Mouse (Mus musculus) hindbrain, embryonic 13.5 days (tissue): Measurements from ENCODE around the gene Tspan18. TPM values are rescaled to one million over a fixed set of nuclear protein-coding genes. Genes with fewer than 3 reads are reported as not detected.

ENCODE experiments used
- ATAC-seq: fragments of 200-750 bp; cut with Nextera tagmentation; 2 replicates; pipeline ENCODE4 v1.8.0; 2017; ENCODE audit warnings: moderate TSS enrichment; ENCODE audit not compliant: low FRiP score
- H3K27ac ChIP-seq: fragments of 300-500 bp; sonication (generic); 2 replicates; pipeline ENCODE4 v1.5.1; 2015; ENCODE audit warnings: inconsistent platforms, mild to moderate bottlenecking, moderate library complexity
- H3K27me3 ChIP-seq: fragments of 300-500 bp; sonication (generic); 2 replicates; pipeline ENCODE4 v1.6.1; 2015; ENCODE audit warnings: mild to moderate bottlenecking, inconsistent platforms
- H3K36me3 ChIP-seq: fragments of 300-500 bp; sonication (generic); 2 replicates; pipeline ENCODE4 v1.6.1; 2015; ENCODE audit warnings: mild to moderate bottlenecking, inconsistent platforms
- H3K4me1 ChIP-seq: fragments of 300-500 bp; sonication (generic); replicated peaks from 2 replicates; pipeline ENCODE4 v1.6.1; 2015; ENCODE audit warnings: inconsistent platforms
- H3K4me2 ChIP-seq: fragments of 300-500 bp; sonication (generic); 2 replicates; pipeline ENCODE4 v1.6.1; 2015; ENCODE audit warnings: inconsistent platforms, mild to moderate bottlenecking, moderate library complexity
- H3K4me3 ChIP-seq: fragments of 300-500 bp; sonication (generic); 2 replicates; pipeline ENCODE4 v1.5.1; 2015; ENCODE audit warnings: mild to moderate bottlenecking, inconsistent platforms
- H3K9ac ChIP-seq: fragments of 300-500 bp; sonication (generic); 2 replicates; pipeline ENCODE4 v1.6.1; 2015; ENCODE audit warnings: mild to moderate bottlenecking, inconsistent platforms
- H3K9me3 ChIP-seq: fragments of 300-500 bp; sonication (generic); 2 replicates; pipeline ENCODE4 v1.6.1; 2016; ENCODE audit warnings: inconsistent platforms
- WGBS: fragments of 180-500 bp; shearing (Covaris S2); methylation state at CpG from one replicate; pipeline ENCODE4 v1.1.7; 2015; 5-methylcytosine and 5-hydroxymethylcytosine counted together
- polyA plus RNA-seq: library from polyadenylated mRNA; unstranded; fragments of >200 nt; fragmentation: Nextera tagmentation; extraction: Ambion mirVana; gene quantifications from 2 replicates; pipeline ENCODE4 v1.2.1, GENCODE M21; 2015

The Tspan18 gene
- polyA plus RNA-seq, 1 experiment from 2014 or later: 32.5 TPM

- no peaks in the 10 kb centered on the region for H3K9me3 ChIP-seq
- H3K4me3 ChIP-seq: no peak overlapping the region
- H3K4me1 ChIP-seq: peaks cover 60% of the 10 kb centered on the region
- WGBS: 47% methylated on average over 5 of the region's 5 CpGs
- no peak for ATAC-seq
- H3K27ac ChIP-seq: no peak overlapping the region
- H3K4me2 ChIP-seq: no peak overlapping the region
- H3K27me3 ChIP-seq: no peaks in the 10 kb centered on the region
- no peaks in the 10 kb centered on the region for H3K36me3 ChIP-seq
- no peak overlapping the region for H3K9ac ChIP-seq
These were observed 161.8 kb downstream of the Tspan18 start for GRCm38 (mm10) chr2:93172460-93172859.

DNA sequence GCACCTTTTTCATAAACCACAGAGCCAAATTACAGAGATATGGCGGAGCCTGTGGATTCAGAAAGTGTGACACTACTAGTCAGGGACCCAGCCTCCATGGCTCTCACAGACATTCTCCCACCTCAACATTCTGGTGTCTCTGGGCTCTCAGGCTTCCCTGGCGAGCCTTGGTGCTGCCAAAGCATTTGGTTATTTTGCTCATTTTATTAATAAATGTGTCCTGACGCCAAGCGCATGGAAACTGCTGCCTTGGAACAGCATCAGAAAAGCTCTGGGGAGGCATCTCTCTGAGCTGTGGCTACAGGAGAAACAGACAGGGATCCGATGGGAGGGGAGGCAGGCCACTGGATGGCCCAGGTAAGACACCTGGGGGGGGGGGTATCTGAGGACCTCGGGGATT, 162.4 kb downstream of the Tspan18 start:
- no peaks in the 10 kb centered on the region for H3K36me3 ChIP-seq
- WGBS: 79% methylated on average over 6 of the region's 6 CpGs
- no peak overlapping the region for H3K4me3 ChIP-seq
- ATAC-seq: no peak
- no peaks in the 10 kb centered on the region for H3K27me3 ChIP-seq
- no peak overlapping the region for H3K4me2 ChIP-seq
- H3K27ac ChIP-seq: no peak overlapping the region
- peaks cover 58% of the 10 kb centered on the region for H3K4me1 ChIP-seq
- H3K9ac ChIP-seq: no peak overlapping the region
- H3K9me3 ChIP-seq: no peaks in the 10 kb centered on the region

DNA sequence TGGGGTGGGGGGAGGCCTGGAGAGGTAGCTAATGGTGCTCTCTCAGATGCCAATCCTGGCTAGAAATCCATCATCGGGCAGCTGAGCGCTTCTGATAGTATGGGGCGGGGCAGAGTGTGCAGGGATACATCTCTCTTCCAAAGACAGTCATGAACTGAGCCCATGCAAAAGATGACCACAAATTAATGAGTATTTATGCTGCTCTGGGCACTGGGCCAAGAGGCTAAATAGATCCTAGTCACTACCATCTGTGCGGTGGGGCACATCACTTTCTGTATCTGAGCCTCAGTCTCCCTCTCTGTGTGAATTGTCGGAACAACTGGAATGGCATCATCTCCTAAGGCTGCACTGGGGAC, 163.5 kb downstream of the Tspan18 start:
- no peak overlapping the region for H3K4me2 ChIP-seq
- H3K27me3 ChIP-seq: no peaks in the 10 kb centered on the region
- H3K4me1 ChIP-seq: peaks cover 58% of the 10 kb centered on the region
- ATAC-seq: no peak
- no peak overlapping the region for H3K9ac ChIP-seq
- H3K4me3 ChIP-seq: no peak overlapping the region
- no peaks in the 10 kb centered on the region for H3K9me3 ChIP-seq
- peak overlapping the region; percentile 73 for H3K27ac ChIP-seq
- 41% methylated on average over 5 of the region's 5 CpGs for WGBS
- no peaks in the 10 kb centered on the region for H3K36me3 ChIP-seq

- no peak for ATAC-seq
- H3K27me3 ChIP-seq: no peaks in the 10 kb centered on the region
- no peak overlapping the region for H3K4me3 ChIP-seq
- WGBS: 76% methylated on average over 19 of the region's 19 CpGs
- no peak overlapping the region for H3K9ac ChIP-seq
- H3K36me3 ChIP-seq: no peaks in the 10 kb centered on the region
- peak overlapping the region; percentile 73 for H3K27ac ChIP-seq
- H3K4me2 ChIP-seq: no peak overlapping the region
- peaks cover 55% of the 10 kb centered on the region for H3K4me1 ChIP-seq
- H3K9me3 ChIP-seq: no peaks in the 10 kb centered on the region
These were observed 164.0 kb downstream of the Tspan18 start for GRCm38 (mm10) chr2:93170156-93170844.

DNA sequence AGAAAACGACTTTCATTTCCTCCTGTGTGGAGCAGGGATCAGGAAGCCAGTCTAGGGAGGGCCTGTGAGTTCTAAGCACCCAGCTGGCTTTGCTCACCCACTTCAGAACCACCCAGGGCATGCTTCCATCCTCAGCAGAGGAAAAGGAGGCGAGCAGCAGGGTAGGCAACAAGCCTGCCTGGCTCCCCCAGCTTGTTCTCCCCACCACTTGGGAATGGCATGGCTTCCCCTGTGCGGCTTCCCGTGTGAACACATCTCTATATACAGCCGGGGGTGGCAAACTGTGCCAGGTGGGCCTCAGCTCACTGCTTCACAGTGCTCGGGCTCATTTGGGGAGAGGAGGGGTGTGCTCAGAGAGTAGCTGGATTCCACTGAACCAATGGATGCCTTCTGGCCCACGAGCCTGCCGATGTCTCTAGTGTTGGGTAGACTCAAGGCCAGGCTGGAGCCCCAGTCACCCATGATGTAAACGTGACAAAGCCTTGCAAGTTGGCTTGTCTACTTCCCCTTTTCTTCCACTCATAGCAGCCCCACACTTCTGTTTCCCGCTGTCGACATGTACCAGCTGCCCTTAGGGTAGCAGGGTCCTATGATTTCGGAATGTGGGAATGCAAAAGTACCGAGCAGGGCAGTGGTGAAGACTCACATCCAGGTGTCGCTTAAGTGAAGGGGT, 167.4 kb downstream of the Tspan18 start:
- Histone ChIP-seq H3K4me3 (no peak overlapping the region), H3K27me3 (no peaks in the 10 kb centered on the region), H3K4me1 (peaks cover 46% of the 10 kb centered on the region), H3K27ac (peak overlapping the region; percentile 70), H3K9ac (no peak overlapping the region), H3K9me3 (no peaks in the 10 kb centered on the region), H3K36me3 (no peaks in the 10 kb centered on the region), H3K4me2 (no peak overlapping the region)
- ATAC-seq: no peak
- 84% methylated on average over 14 of the region's 14 CpGs for WGBS

DNA sequence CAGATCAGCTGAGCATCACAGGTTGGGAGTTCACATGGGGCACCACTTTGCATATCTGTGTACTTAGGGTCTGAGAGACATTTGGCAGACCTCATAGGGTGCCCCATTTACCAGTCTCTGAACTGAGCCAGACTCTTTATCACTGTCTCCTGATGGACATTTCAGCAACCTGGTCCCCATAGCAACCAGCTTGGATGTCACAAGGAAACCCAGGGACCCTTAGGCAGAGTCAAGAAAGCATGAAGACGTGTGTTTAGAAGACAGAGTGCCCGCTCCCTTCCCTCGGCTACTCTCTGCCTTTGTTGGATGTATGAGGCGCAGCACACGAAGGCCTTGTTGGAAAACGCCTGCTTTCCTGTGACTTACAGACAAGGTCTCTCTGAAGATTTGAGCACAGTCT, 168.0 kb downstream of the Tspan18 start:
- Histone ChIP-seq H3K36me3 (no peaks in the 10 kb centered on the region), H3K27me3 (no peaks in the 10 kb centered on the region), H3K9ac (no peak overlapping the region), H3K9me3 (no peaks in the 10 kb centered on the region), H3K4me3 (no peak overlapping the region), H3K27ac (peak overlapping the region; percentile 70; the same call in 1 of the 2 replicates), H3K4me1 (peaks cover 40% of the 10 kb centered on the region), H3K4me2 (no peak overlapping the region)
- no peak for ATAC-seq
- 64% methylated on average over 6 of the region's 6 CpGs for WGBS

GRCm38 (mm10) chr2:93163750-93164335, 170.5 kb downstream of the Tspan18 start:
- peaks cover 39% of the 10 kb centered on the region for H3K4me1 ChIP-seq
- H3K36me3 ChIP-seq: no peaks in the 10 kb centered on the region
- H3K9ac ChIP-seq: no peak overlapping the region
- WGBS: 82% methylated on average over 6 of the region's 6 CpGs
- no peaks in the 10 kb centered on the region for H3K9me3 ChIP-seq
- no peak overlapping the region for H3K4me3 ChIP-seq
- H3K27me3 ChIP-seq: no peaks in the 10 kb centered on the region
- no peak overlapping the region for H3K27ac ChIP-seq
- H3K4me2 ChIP-seq: no peak overlapping the region
- no peak for ATAC-seq

DNA sequence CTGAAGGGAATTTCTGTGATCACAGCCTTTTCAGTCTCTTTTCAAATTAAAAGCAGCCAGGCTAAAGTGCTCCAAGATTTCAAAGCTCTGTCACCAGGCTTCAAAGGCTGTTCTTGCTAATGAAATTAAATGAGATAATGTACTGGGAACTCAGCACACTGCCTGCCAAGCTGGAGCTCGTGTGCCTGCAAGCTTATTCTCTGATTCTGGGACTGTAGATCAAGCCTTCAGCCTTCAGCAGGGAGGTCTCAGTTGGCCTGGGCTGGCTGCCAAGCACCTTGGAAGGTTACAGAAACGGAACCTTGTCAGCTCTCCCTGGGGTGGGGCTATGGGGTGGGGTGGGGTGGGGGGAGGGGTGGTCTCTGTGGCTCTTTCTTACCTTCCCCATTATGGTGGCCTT, 171.0 kb downstream of the Tspan18 start:
- Histone ChIP-seq H3K27me3 (no peaks in the 10 kb centered on the region), H3K4me3 (no peak overlapping the region), H3K27ac (no peak overlapping the region), H3K9ac (no peak overlapping the region), H3K4me1 (peaks cover 39% of the 10 kb centered on the region), H3K9me3 (no peaks in the 10 kb centered on the region), H3K36me3 (no peaks in the 10 kb centered on the region), H3K4me2 (no peak overlapping the region)
- no peak for ATAC-seq
- 28% methylated on average over 2 of the region's 2 CpGs for WGBS

GRCm38 (mm10) chr2:93162791-93163190, 171.5 kb downstream of the Tspan18 start:
- Histone ChIP-seq H3K9ac (no peak overlapping the region), H3K4me2 (no peak overlapping the region), H3K27me3 (no peaks in the 10 kb centered on the region), H3K36me3 (no peaks in the 10 kb centered on the region), H3K4me1 (peaks cover 39% of the 10 kb centered on the region), H3K9me3 (no peaks in the 10 kb centered on the region), H3K4me3 (no peak overlapping the region), H3K27ac (no peak overlapping the region)
- no peak for ATAC-seq
- WGBS: 82% methylated on average over 4 of the region's 4 CpGs

GRCm38 (mm10) chr2:93161914-93162664, 172.2 kb downstream of the Tspan18 start:
- Histone ChIP-seq H3K4me2 (no peak overlapping the region), H3K4me3 (no peak overlapping the region), H3K9ac (no peak overlapping the region), H3K36me3 (no peaks in the 10 kb centered on the region), H3K9me3 (no peaks in the 10 kb centered on the region), H3K27me3 (no peaks in the 10 kb centered on the region), H3K27ac (no peak overlapping the region), H3K4me1 (peaks cover 37% of the 10 kb centered on the region)
- WGBS: 85% methylated on average over 7 of the region's 7 CpGs
- ATAC-seq: no peak

DNA sequence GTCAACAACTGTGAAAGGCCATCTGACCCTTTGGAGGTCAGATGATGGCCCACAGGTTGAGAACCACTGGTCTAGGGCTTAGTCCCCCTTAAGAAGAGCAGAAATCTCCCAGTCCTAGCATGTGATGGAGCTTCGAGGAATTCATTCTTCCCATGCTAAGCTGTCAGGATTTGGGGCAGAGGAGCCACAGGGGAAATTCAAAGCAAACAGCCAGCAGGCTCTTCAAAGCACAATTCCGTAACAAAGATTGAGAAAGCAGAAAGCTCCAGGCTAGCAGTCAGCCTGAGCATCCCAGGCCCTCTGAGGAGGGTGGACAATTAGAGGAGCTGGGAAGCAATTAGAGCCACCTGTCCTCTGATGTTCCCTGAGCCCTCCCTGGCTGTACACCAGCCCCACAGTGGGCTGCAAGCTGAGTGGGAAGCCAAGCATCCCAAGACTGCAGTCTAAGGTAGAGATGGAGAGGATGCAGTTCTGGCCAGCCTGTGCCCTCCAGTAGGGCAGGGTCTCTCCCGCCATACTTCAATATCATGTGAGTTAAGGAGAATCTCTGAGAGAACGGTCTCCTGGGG, 173.8 kb downstream of the Tspan18 start:
- Histone ChIP-seq H3K27ac (peak overlapping the region; percentile 58), H3K4me2 (no peak overlapping the region), H3K9ac (no peak overlapping the region), H3K27me3 (no peaks in the 10 kb centered on the region), H3K4me3 (no peak overlapping the region), H3K36me3 (no peaks in the 10 kb centered on the region), H3K9me3 (no peaks in the 10 kb centered on the region), H3K4me1 (peaks cover 22% of the 10 kb centered on the region)
- WGBS: 63% methylated on average over 4 of the region's 4 CpGs
- peak; percentile 43; the same call in 1 of the 2 replicates for ATAC-seq

DNA sequence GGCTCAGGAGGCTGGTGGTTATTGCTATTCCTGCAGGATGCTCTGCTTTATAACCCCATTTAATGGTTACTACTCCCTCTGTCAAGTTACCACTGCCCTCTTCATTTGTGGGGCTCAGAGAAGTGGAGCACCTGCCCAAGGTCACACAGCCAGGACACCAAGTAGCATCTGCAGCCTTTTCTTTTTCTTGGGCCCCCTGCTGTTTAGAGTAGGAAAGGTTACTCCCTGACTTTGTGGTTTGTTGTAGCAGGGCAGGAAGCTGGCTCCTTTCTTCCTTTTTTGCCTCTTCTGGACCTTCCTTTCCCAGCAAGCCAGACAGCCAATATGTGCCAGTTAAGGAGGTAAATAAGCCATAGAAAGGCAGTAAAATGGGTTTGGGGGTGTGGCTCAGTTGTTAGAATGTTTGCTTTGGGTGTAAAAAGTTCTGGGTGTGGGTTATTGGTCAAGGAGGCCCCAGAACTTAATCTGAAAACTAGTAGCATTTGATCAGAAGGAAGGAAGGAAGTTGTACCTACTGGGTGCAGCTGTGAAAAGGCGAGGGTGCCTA, 179.7 kb downstream of the Tspan18 start:
- H3K4me3 ChIP-seq: no peak overlapping the region
- H3K4me1 ChIP-seq: peaks cover 16% of the 10 kb centered on the region
- no peak overlapping the region for H3K27ac ChIP-seq
- H3K9ac ChIP-seq: no peak overlapping the region
- no peak for ATAC-seq
- no peak overlapping the region for H3K4me2 ChIP-seq
- no peaks in the 10 kb centered on the region for H3K9me3 ChIP-seq
- H3K36me3 ChIP-seq: no peaks in the 10 kb centered on the region
- no peaks in the 10 kb centered on the region for H3K27me3 ChIP-seq
- WGBS: 75% methylated on average over 1 of the region's 1 CpGs
